Mouse (Mus musculus) heart, embryonic 15.5 days (tissue): ENCODE data around the gene Tekt1. TPM values are rescaled to one million over a fixed set of nuclear protein-coding genes. Genes with fewer than 3 reads are reported as not detected.

Source experiments
- ATAC-seq: fragments of 200-750 bp; cut with Nextera tagmentation; replicated peaks from 2 replicates; pipeline ENCODE4 v1.8.0; 2017; ENCODE audit warnings: low read depth, moderate TSS enrichment; ENCODE audit not compliant: insufficient number of reproducible peaks, insufficient read depth, low FRiP score
- H3K27ac ChIP-seq: fragments of 300-500 bp; sonication (generic); 2 replicates; pipeline ENCODE4 v1.5.1; 2015; ENCODE audit warnings: mild to moderate bottlenecking, inconsistent platforms
- H3K27me3 ChIP-seq: fragments of 300-500 bp; sonication (generic); 2 replicates; pipeline ENCODE4 v1.6.1; 2015; ENCODE audit warnings: inconsistent platforms
- H3K36me3 ChIP-seq: fragments of 300-500 bp; sonication (generic); 2 replicates; pipeline ENCODE4 v1.6.1; 2015; ENCODE audit warnings: mild to moderate bottlenecking, inconsistent platforms
- H3K4me1 ChIP-seq: fragments of 300-500 bp; sonication (generic); replicated peaks from 2 replicates; pipeline ENCODE4 v1.6.1; 2015; ENCODE audit warnings: inconsistent platforms
- H3K4me2 ChIP-seq: fragments of 300-500 bp; sonication (generic); 2 replicates; pipeline ENCODE4 v1.6.1; 2015; ENCODE audit warnings: inconsistent platforms, mild to moderate bottlenecking, moderate library complexity
- H3K4me3 ChIP-seq: fragments of 300-500 bp; sonication (generic); 2 replicates; pipeline ENCODE4 v1.5.1; 2015; ENCODE audit warnings: mild to moderate bottlenecking, inconsistent platforms
- H3K9ac ChIP-seq: fragments of 300-500 bp; sonication (generic); 2 replicates; pipeline ENCODE4 v1.6.1; 2015; ENCODE audit warnings: mild to moderate bottlenecking, inconsistent platforms
- H3K9me3 ChIP-seq: fragments of 300-500 bp; sonication (generic); replicated peaks from 2 replicates; pipeline ENCODE4 v1.6.1; 2016; ENCODE audit warnings: inconsistent platforms
- WGBS: fragments of 180-500 bp; shearing (Covaris S2); methylation state at CpG from one replicate; pipeline ENCODE4 v1.1.7; 2015; ENCODE audit warnings: mixed read lengths; 5-methylcytosine and 5-hydroxymethylcytosine counted together
- microRNA-seq: library from miRNA; unstranded; fragments of <30 nt; microRNA quantifications from one replicate; pipeline ENCODE4, GENCODE M21; 2016
- polyA plus RNA-seq: library from polyadenylated mRNA; unstranded; fragments of >200 nt; fragmentation: Nextera tagmentation; extraction: Ambion mirVana; gene quantifications from 2 replicates; pipeline ENCODE4 v1.2.1, GENCODE M21; 2015

The Tekt1 gene
- polyA plus RNA-seq, 1 experiment from 2014 or later = 0.72 TPM

GRCm38 (mm10) chr11:72308982-72309381 lies 53.3 kb downstream of the Tekt1 start:
- no peak for ATAC-seq
- Histone ChIP-seq H3K9me3 (no peaks in the 10 kb centered on the region), H3K36me3 (0 out of 2 replicates have a peak, but pooled peaks cover 3% of the 10 kb centered on the region), H3K4me3 (no peak overlapping the region), H3K4me1 (peaks cover 6% of the 10 kb centered on the region), H3K27ac (no peak overlapping the region), H3K27me3 (peaks cover 16% of the 10 kb centered on the region), H3K9ac (no peak overlapping the region), H3K4me2 (no peak overlapping the region)
- 21% methylated on average over 2 of the region's 2 CpGs for WGBS

- Histone ChIP-seq H3K4me2 (no peak overlapping the region), H3K4me1 (peaks cover 6% of the 10 kb centered on the region), H3K27ac (no peak overlapping the region), H3K9me3 (no peaks in the 10 kb centered on the region), H3K9ac (no peak overlapping the region), H3K36me3 (0 out of 2 replicates have a peak, but pooled peaks cover 3% of the 10 kb centered on the region), H3K27me3 (0 out of 2 replicates have a peak, but pooled peaks cover 3% of the 10 kb centered on the region), H3K4me3 (no peak overlapping the region)
- no peak for ATAC-seq
- 80% methylated on average over 5 of the region's 5 CpGs for WGBS
Observed at GRCm38 (mm10) chr11:72307461-72307860, 54.8 kb downstream of the Tekt1 start.

GRCm38 (mm10) chr11:72302230-72302629 lies 60.0 kb downstream of the Tekt1 start:
- Histone ChIP-seq H3K4me2 (peak overlapping the region; percentile 57), H3K4me3 (peak overlapping the region; percentile 38), H3K9ac (no peak overlapping the region), H3K27me3 (no peaks in the 10 kb centered on the region), H3K27ac (peak overlapping the region; percentile 64), H3K36me3 (no peaks in the 10 kb centered on the region), H3K4me1 (peaks cover 11% of the 10 kb centered on the region; the same call in 1 of the 2 replicates), H3K9me3 (no peaks in the 10 kb centered on the region)
- 62% methylated on average over 7 of the region's 7 CpGs for WGBS
- no peak for ATAC-seq

GRCm38 (mm10) chr11:72301334-72301733 lies 60.9 kb downstream of the Tekt1 start, which contains the start of gene Xaf1:
Gene Xaf1 (plus strand): TSS chr11:72301629.
- Histone ChIP-seq H3K4me3 (peak within 1 kb of the TSS; percentile 38), H3K4me1 (peaks cover 11% of the 10 kb centered on the region; the same call in 1 of the 2 replicates), H3K27me3 (no peaks in the 10 kb centered on the region), H3K4me2 (peak within 1 kb of the TSS; percentile 57), H3K36me3 (no peaks in the 10 kb centered on the region), H3K27ac (peak within 1 kb of the TSS; percentile 64), H3K9ac (no peak within 1 kb of the TSS), H3K9me3 (no peaks in the 10 kb centered on the region)
- peak; percentile 82 for ATAC-seq
- WGBS = 10% methylated on average over 6 of the region's 6 CpGs

Small RNA genes lying within 50 kb of the gene (microRNA-seq; reads per million reads assigned to microRNA genes)
- gene Mir6338 = not detected

Other genes with a start within 250 kb of the Tekt1 start
- 0.21 and 0.55 TPM in 2 replicates for gene Pitpnm3, start 226.7 kb downstream of the Tekt1 start, polyA plus RNA-seq
- 0.09 and 0.23 TPM in 2 replicates for gene Gm43951, start 155.6 kb downstream of the Tekt1 start, polyA plus RNA-seq
- gene 4933427D14Rik, start 155.0 kb downstream of the Tekt1 start, polyA plus RNA-seq = 6.1 and 6.8 TPM in 2 replicates
- gene Txndc17, start 154.9 kb downstream of the Tekt1 start, polyA plus RNA-seq = 147 and 151 TPM in 2 replicates
- gene Med31, start 146.8 kb downstream of the Tekt1 start, polyA plus RNA-seq = 28.2 and 29.4 TPM in 2 replicates
- 0.08 and 0.11 TPM in 2 replicates for gene Slc13a5, start 95.2 kb downstream of the Tekt1 start, polyA plus RNA-seq
- gene Xaf1, start 60.8 kb downstream of the Tekt1 start, polyA plus RNA-seq = 9.5 and 10.2 TPM in 2 replicates
- not detected in 2 replicates for gene Fbxo39, start 48.0 kb downstream of the Tekt1 start, polyA plus RNA-seq
- gene Smtnl2, start 49.3 kb upstream of the Tekt1 start, polyA plus RNA-seq = 114 and 133 TPM in 2 replicates
- 0.15 TPM in 1 of 2 replicates, not detected in the other for gene Ggt6, start 73.1 kb upstream of the Tekt1 start, polyA plus RNA-seq
- gene Mybbp1a, start 78.9 kb upstream of the Tekt1 start, polyA plus RNA-seq = 57.8 and 83.8 TPM in 2 replicates
- gene Spns2, start 127.5 kb upstream of the Tekt1 start, polyA plus RNA-seq = 2.8 and 3.2 TPM in 2 replicates
- 0.14 and 0.80 TPM in 2 replicates for gene Spns3, start 188.1 kb upstream of the Tekt1 start, polyA plus RNA-seq
- gene Ube2g1, start 244.8 kb upstream of the Tekt1 start, polyA plus RNA-seq = 53.2 and 57.5 TPM in 2 replicates